Comparison of ENCODE assay signal across 8 mouse cellular contexts in the genomic region with DNA sequence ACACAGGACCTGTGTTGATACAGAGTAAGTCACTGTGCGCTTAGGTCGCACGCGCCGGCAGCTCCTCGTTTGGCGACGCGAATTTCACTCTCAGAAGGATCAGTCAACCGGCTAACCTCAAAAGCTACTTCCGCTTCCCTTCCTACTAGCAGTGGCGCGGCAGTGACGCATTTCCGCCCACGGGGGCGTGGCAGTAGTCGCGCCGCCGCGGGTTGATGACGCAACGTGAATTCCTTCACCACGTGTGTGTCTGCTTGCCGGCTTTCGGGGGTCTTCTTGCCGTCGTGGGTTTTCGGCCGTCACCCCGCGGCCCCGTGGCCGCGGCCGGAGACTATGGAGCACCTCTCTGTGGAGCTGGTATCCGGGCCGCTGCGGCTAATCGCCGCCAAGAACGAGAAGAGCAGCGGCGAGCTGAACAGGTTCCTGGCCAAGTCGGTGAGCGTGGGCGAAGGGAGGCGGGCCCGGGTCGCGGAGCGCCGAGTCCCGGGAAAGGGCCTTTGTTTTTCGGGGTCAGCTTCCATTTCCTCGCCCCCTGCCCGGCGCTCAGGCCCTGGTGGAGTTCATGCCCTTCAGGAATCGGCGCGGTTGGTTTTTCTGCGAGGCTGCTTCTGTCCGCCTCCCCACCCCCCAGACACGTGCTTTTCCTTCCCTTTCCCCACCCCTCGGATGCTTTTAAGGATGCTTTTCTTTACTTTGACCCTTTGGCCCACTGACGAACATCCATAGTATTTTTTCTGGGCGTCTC. TPM values are rescaled to one million over a fixed set of nuclear protein-coding genes. Genes with fewer than 3 reads are reported as not detected.
DNase-seq lines count a peak whose midpoint lies in the region; ATAC-seq and TF ChIP-seq lines count a peak whose summit lies in the region.

Gene Mdn1, plus strand, starts transcription at position 202 of the 745 bp plus-strand sequence.

- H3K4me1 ChIP-seq in erythroblast, embryonic 14.5 days (ENCODE audit: control insufficient read depth) = peaks cover 25% of the 10 kb centered on the region
- H3K4me1 ChIP-seq in heart, embryonic 11.5 days (ENCODE audit: control insufficient read depth, insufficient read depth, low read length) = peaks cover 7% of the 10 kb centered on the region
- H3K4me1 ChIP-seq in kidney, embryonic 16.5 days (ENCODE audit: insufficient read depth, low read length) = peaks cover 8% of the 10 kb centered on the region
- H3K4me1 ChIP-seq in liver, adult 2 months (ENCODE audit: control insufficient read depth, insufficient read depth, low read length) = peaks cover 4% of the 10 kb centered on the region

- peaks cover 50% of the 10 kb centered on the region for H3K79me3 ChIP-seq in C2C12 (ENCODE audit: low read depth)

- H3K9me3 ChIP-seq in erythroblast, embryonic 14.5 days (ENCODE audit: control insufficient read depth, low read length) = no peaks in the 10 kb centered on the region
- H3K9me3 ChIP-seq in heart, embryonic 11.5 days (replicated peaks; ENCODE audit: control insufficient read depth, low read length) = no peaks in the 10 kb centered on the region
- H3K9me3 ChIP-seq in kidney, embryonic 16.5 days (ENCODE audit: low read length) = no peaks in the 10 kb centered on the region

- DNase-seq in brain, embryonic 14.5 days (ENCODE audit: low read depth) = peak; percentile 98
- DNase-seq in liver, adult 2 months (ENCODE audit: extremely low read depth, low read depth, low spot score) = peak; percentile 77
- DNase-seq in splenic B cell, adult 2 months (ENCODE audit: low read depth, low spot score) = peak; percentile 96

- TF ChIP-seq POLR2A in brain, embryonic 14.5 days (IDR thresholded peaks at IDR 0.05; ENCODE audit: borderline replicate concordance, extremely low read depth, insufficient read depth, insufficient read length, poor library complexity, severe bottlenecking) = no peak; the same call in 1 of the 2 replicates
- 0 out of 2 replicates have a peak, but pooled peaks have one; percentile 33 for TF ChIP-seq POLR2A in liver, adult 2 months (IDR thresholded peaks at IDR 0.05; ENCODE audit: extremely low read depth, insufficient read depth, low read length)
- TF ChIP-seq POLR2A in myocyte (IDR thresholded peaks at IDR 0.05; ENCODE audit: insufficient read length, low read depth) = peak; percentile 75

- H3ac ChIP-seq in C2C12 (ENCODE audit: control insufficient read depth, insufficient read length, low read depth) (peak within 1 kb of the TSS; percentile 91), myocyte (ENCODE audit: control insufficient read depth, insufficient read length) (peak within 1 kb of the TSS; percentile 48)

- under 1% methylated on average over 68 of the region's 68 CpGs for WGBS in heart, embryonic 11.5 days (ENCODE audit: insufficient replicate concordance)
- under 1% methylated on average over 67 of the region's 68 CpGs for WGBS in kidney, embryonic 16.5 days
- WGBS in liver, adult 2 months = under 1% methylated on average over 68 of the region's 68 CpGs

- H3K4me3 ChIP-seq in C2C12 (ENCODE audit: insufficient read depth, poor library complexity, severe bottlenecking) (peak within 1 kb of the TSS; percentile 86), myocyte (peak within 1 kb of the TSS; percentile 84)
- peak within 1 kb of the TSS; percentile 84 for H3K4me3 ChIP-seq in erythroblast, embryonic 14.5 days (replicated peaks)
- H3K4me3 ChIP-seq in heart, embryonic 11.5 days (ENCODE audit: low read depth, low read length) = peak within 1 kb of the TSS; percentile 93
- H3K4me3 ChIP-seq in kidney, embryonic 16.5 days (ENCODE audit: low read length) = peak within 1 kb of the TSS; percentile 97
- peak within 1 kb of the TSS; percentile 68 for H3K4me3 ChIP-seq in liver, adult 2 months (ENCODE audit: insufficient read depth, low read depth, low read length)

- H3K9ac ChIP-seq in heart, embryonic 11.5 days (ENCODE audit: low read depth, low read length) = peak within 1 kb of the TSS; percentile 79
- peak within 1 kb of the TSS; percentile 78 for H3K9ac ChIP-seq in kidney, embryonic 16.5 days (replicated peaks; ENCODE audit: low read length)
- H3K9ac ChIP-seq in liver, adult 2 months (ENCODE audit: low read depth, low read length) = peak within 1 kb of the TSS; percentile 61

- peaks cover 52% of the 10 kb centered on the region for H3K79me2 ChIP-seq in C2C12 (ENCODE audit: control insufficient read depth, insufficient read depth)
- H3K79me2 ChIP-seq in liver, adult 2 months (ENCODE audit: control insufficient read depth, insufficient read depth, low read length) = no peaks in the 10 kb centered on the region
- H3K79me2 ChIP-seq in myocyte (ENCODE audit: control insufficient read depth, insufficient read depth) = peaks cover 51% of the 10 kb centered on the region

- H3K27me3 ChIP-seq in C2C12 (ENCODE audit: control insufficient read depth, insufficient read depth, insufficient read length) (no peaks in the 10 kb centered on the region), myocyte (ENCODE audit: control insufficient read depth, insufficient read depth, insufficient read length) (no peaks in the 10 kb centered on the region)
- H3K27me3 ChIP-seq in erythroblast, embryonic 14.5 days (ENCODE audit: control insufficient read depth) = no peaks in the 10 kb centered on the region
- no peaks in the 10 kb centered on the region for H3K27me3 ChIP-seq in heart, embryonic 11.5 days (ENCODE audit: control insufficient read depth, insufficient read depth, low read length)
- H3K27me3 ChIP-seq in kidney, embryonic 16.5 days (ENCODE audit: insufficient read depth, low read length) = no peaks in the 10 kb centered on the region
- H3K27me3 ChIP-seq in liver, adult 2 months (ENCODE audit: control insufficient read depth, insufficient read depth, low read length) = no peaks in the 10 kb centered on the region
- H3K27me3 ChIP-seq in splenic B cell, adult 2 months (ENCODE audit: control insufficient read depth, insufficient read depth, low read length, poor library complexity, severe bottlenecking) = no peaks in the 10 kb centered on the region

- H3K4me2 ChIP-seq in heart, embryonic 11.5 days = peak within 1 kb of the TSS; percentile 70
- H3K4me2 ChIP-seq in kidney, embryonic 16.5 days (replicated peaks; ENCODE audit: low read depth, low read length) = peak within 1 kb of the TSS; percentile 68
- peak within 1 kb of the TSS; percentile 98 for H3K4me2 ChIP-seq in myocyte (ENCODE audit: low read depth)

- no peak for TF ChIP-seq CTCF in C2C12 (IDR thresholded peaks at IDR 0.05; ENCODE audit: control insufficient read depth, insufficient read depth, insufficient read length)
- TF ChIP-seq CTCF in brain, embryonic 14.5 days (IDR thresholded peaks at IDR 0.05; ENCODE audit: borderline replicate concordance, extremely low read depth, insufficient read depth, insufficient read length) = no peak
- TF ChIP-seq CTCF in liver, adult 2 months (IDR thresholded peaks at IDR 0.05; ENCODE audit: low read depth, low read length) = no peak

- H3K36me3 ChIP-seq in C2C12 (ENCODE audit: control insufficient read depth, insufficient read depth) (peaks cover 33% of the 10 kb centered on the region), myocyte (ENCODE audit: control insufficient read depth, insufficient read depth) (no peaks in the 10 kb centered on the region)
- H3K36me3 ChIP-seq in erythroblast, embryonic 14.5 days (ENCODE audit: control insufficient read depth) = peaks cover 23% of the 10 kb centered on the region
- peaks cover 6% of the 10 kb centered on the region; the same call in 1 of the 2 replicates for H3K36me3 ChIP-seq in heart, embryonic 11.5 days (ENCODE audit: control insufficient read depth, insufficient read depth, low read length)
- 0 out of 2 replicates have a peak, but pooled peaks cover 12% of the 10 kb centered on the region for H3K36me3 ChIP-seq in kidney, embryonic 16.5 days (ENCODE audit: insufficient read depth, low read length)
- H3K36me3 ChIP-seq in liver, adult 2 months (ENCODE audit: control insufficient read depth, insufficient read depth, low read length) = peaks cover 5% of the 10 kb centered on the region; the same call in 1 of the 2 replicates
- H3K36me3 ChIP-seq in splenic B cell, adult 2 months (ENCODE audit: control insufficient read depth, insufficient read depth, low read length, poor library complexity, severe bottlenecking) = peaks cover 5% of the 10 kb centered on the region; the same call in 1 of the 2 replicates

- H3K27ac ChIP-seq in heart, embryonic 11.5 days (ENCODE audit: low read depth, low read length) = peak within 1 kb of the TSS; percentile 8; the same call in 1 of the 2 replicates
- peak within 1 kb of the TSS; percentile 76 for H3K27ac ChIP-seq in kidney, embryonic 16.5 days (ENCODE audit: low read length)
- H3K27ac ChIP-seq in liver, adult 2 months (replicated peaks; ENCODE audit: insufficient read depth, low read depth, low read length) = peak within 1 kb of the TSS; percentile 55

- ATAC-seq in heart, embryonic 11.5 days (replicated peaks; ENCODE audit: insufficient number of reproducible peaks, low FRiP score, low TSS enrichment) = peak; percentile 78
- peak; percentile 92 for ATAC-seq in kidney, embryonic 16.5 days (ENCODE audit: low FRiP score, low TSS enrichment)

TF ChIP-seq in C2C12, 6 proteins besides CTCF, POLR2A, EP300 and RAD21:
- TF ChIP-seq MAX (IDR thresholded peaks at IDR 0.05) (peak; percentile 94), FOSL1 (IDR thresholded peaks at IDR 0.05; ENCODE audit: insufficient read depth, low read length, poor library complexity, severe bottlenecking) (no peak), USF1 (IDR thresholded peaks at IDR 0.05; ENCODE audit: low read depth) (peak; percentile 42), MYOD1 (IDR thresholded peaks at IDR 0.05; ENCODE audit: control insufficient read depth, insufficient read length, low read depth) (no peak), CEBPB (IDR thresholded peaks at IDR 0.05; ENCODE audit: low read depth) (peak; percentile 59)

TF ChIP-seq in myocyte, 11 proteins besides CTCF, POLR2A, EP300 and RAD21 (continues in another document):
- no peak for TF ChIP-seq TCF12 (IDR thresholded peaks at IDR 0.05; ENCODE audit: insufficient read depth, poor library complexity, severe bottlenecking)
- TF ChIP-seq MYOG (IDR thresholded peaks at IDR 0.05; ENCODE audit: control insufficient read depth in 1 of 3, insufficient read depth in 1 of 3, insufficient read length in 2 of 3, low read depth in 2 of 3) = no peak
- TF ChIP-seq USF1 (IDR thresholded peaks at IDR 0.05; ENCODE audit: low read depth) = peak; percentile 32
- TF ChIP-seq MAX (IDR thresholded peaks at IDR 0.05; ENCODE audit: low read depth) = no peak
- no peak for TF ChIP-seq REST (IDR thresholded peaks at IDR 0.05; ENCODE audit: insufficient read depth, insufficient read length)
- no peak for TF ChIP-seq E2F4 (IDR thresholded peaks at IDR 0.05; ENCODE audit: insufficient read depth)

RNA-seq across cellular contexts. Expression of gene Mdn1, which starts in this region (rescaled TPM):
- polyA plus RNA-seq in C2C12 (2012; fragmentation: generic; extraction: Trizol) (15.1 TPM), myocyte (2012; fragmentation: generic; extraction: Trizol) (8.7 TPM)
- 35.2 and 43.6 TPM in 2 replicates for polyA plus RNA-seq in brain, embryonic 14.5 days (2012; rRNA removed)
- 0.01 and 0.02 TPM in 2 replicates for polyA plus RNA-seq in erythroblast, embryonic 14.5 days (2012)
- polyA plus RNA-seq in heart, embryonic 11.5 days (2014; fragmentation: Nextera tagmentation; extraction: Ambion mirVana) = 13.6 and 17.6 TPM in 2 replicates
- polyA plus RNA-seq in kidney, embryonic 16.5 days (2015; fragmentation: Nextera tagmentation; extraction: Ambion mirVana) = 12.1 and 15.6 TPM in 2 replicates
- total RNA-seq in liver, adult 2 months (2014; rRNA removed) = 5.9 and 7.8 TPM in 2 replicates
- polyA plus RNA-seq in liver, adult 2 months (2012; rRNA removed) = 1.9 and 2.9 TPM in 2 replicates

Comparison
In these comparisons a context has a peak if more than half of its experiments do, and no peak if none do; other contexts are left out.
1. Peak in every context shown above with its lines: DNase-seq, ATAC-seq, H3K4me3 ChIP-seq and H3K27ac ChIP-seq.
2. H3K27ac ChIP-seq: peak in every context shown above with its lines; median percentile 76 in kidney, embryonic 16.5 days; 55 in liver, adult 2 months; 8 in heart, embryonic 11.5 days.